Mouse (Mus musculus): ENCODE results near the gene Usp18. TPM values are rescaled to one million over a fixed set of nuclear protein-coding genes. Genes with fewer than 3 reads are reported as not detected.

The Usp18 gene
- polyA plus RNA-seq, 1 experiment = 4.3 TPM

GRCm38 (mm10) chr6:121299317-121299716 lies 53.6 kb downstream of the Usp18 start:
- TF ChIP-seq EP300 (IDR thresholded peaks at IDR 0.05; ENCODE audit: insufficient read depth, low read depth, low read length) = no peak
- TF ChIP-seq POLR2A (IDR thresholded peaks at IDR 0.05; ENCODE audit: insufficient read depth, low read length) = no peak
- no peak for TF ChIP-seq CTCF (IDR thresholded peaks at IDR 0.05; ENCODE audit: low read depth, low read length)
- Histone ChIP-seq H3K9ac (ENCODE audit: low read depth, poor library complexity, severe bottlenecking) (no peak overlapping the region), H3K27ac (ENCODE audit: insufficient read depth, low read length) (no peak overlapping the region), H3K27me3 (ENCODE audit: control insufficient read depth, insufficient read depth, low read length, poor library complexity, severe bottlenecking) (no peaks in the 10 kb centered on the region), H3K9me3 (replicated peaks; ENCODE audit: control insufficient read depth, insufficient read depth, low read length, poor library complexity, severe bottlenecking) (no peaks in the 10 kb centered on the region), H3K36me3 (ENCODE audit: control insufficient read depth, insufficient read depth, low read length, poor library complexity, severe bottlenecking) (no peaks in the 10 kb centered on the region), H3K4me3 (ENCODE audit: low read depth, low read length) (no peak overlapping the region), H3K4me1 (ENCODE audit: control insufficient read depth, insufficient read depth, low read length) (no peaks in the 10 kb centered on the region)

DNA sequence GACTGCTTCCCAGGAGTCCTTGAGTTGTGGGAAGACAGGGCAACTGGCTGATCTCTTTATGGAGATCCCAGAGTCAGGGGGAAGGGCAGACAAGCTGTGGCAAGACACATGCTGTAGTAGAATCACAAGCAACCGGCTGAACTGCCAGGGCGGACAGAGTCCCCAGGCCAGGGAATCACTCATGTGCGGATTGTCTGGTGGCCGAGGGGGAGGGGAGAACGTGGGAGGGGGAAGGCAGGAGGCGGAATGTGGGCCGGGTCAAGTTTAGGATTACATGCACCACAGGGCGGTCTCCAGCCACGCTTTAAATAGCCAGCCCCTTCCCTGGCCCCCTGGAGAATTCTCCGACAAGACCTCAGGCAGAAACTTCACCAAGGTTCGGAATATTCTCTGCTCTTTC lies 54.2 kb downstream of the Usp18 start, which contains the start of gene Slc6a13:
Gene Slc6a13, plus strand, starts transcription at position 274 of the 400 bp plus-strand sequence.
- Histone ChIP-seq H3K9me3 (replicated peaks; ENCODE audit: control insufficient read depth, insufficient read depth, low read length, poor library complexity, severe bottlenecking) (no peaks in the 10 kb centered on the region), H3K9ac (ENCODE audit: low read depth, poor library complexity, severe bottlenecking) (no peak within 1 kb of the TSS), H3K27ac (ENCODE audit: insufficient read depth, low read length) (no peak within 1 kb of the TSS), H3K36me3 (ENCODE audit: control insufficient read depth, insufficient read depth, low read length, poor library complexity, severe bottlenecking) (no peaks in the 10 kb centered on the region), H3K27me3 (ENCODE audit: control insufficient read depth, insufficient read depth, low read length, poor library complexity, severe bottlenecking) (no peaks in the 10 kb centered on the region), H3K4me3 (ENCODE audit: low read depth, low read length) (no peak within 1 kb of the TSS), H3K4me1 (ENCODE audit: control insufficient read depth, insufficient read depth, low read length) (no peaks in the 10 kb centered on the region)
- TF ChIP-seq EP300 (IDR thresholded peaks at IDR 0.05; ENCODE audit: insufficient read depth, low read depth, low read length) = no peak
- no peak for TF ChIP-seq POLR2A (IDR thresholded peaks at IDR 0.05; ENCODE audit: insufficient read depth, low read length)
- no peak for TF ChIP-seq CTCF (IDR thresholded peaks at IDR 0.05; ENCODE audit: low read depth, low read length)

DNA sequence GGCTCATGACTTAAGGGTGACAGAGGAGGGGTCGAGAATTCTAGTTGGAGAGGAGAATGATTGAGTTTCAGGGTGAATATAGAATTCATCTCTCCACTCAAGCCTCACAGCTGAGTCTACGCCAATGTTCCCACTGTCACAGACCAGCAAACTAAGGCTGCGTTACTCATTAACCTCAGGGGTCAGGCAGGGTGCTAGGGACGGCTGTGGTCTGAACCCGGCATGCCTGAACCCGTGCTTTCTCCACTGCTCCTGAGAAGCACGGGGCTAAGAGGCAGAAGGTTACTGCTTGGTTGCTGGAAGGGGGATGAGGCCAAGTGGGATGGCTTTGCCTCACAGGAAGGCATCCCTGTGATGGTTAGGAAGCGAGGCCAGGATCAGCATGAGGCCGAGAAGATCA lies 54.8 kb downstream of the Usp18 start:
- Histone ChIP-seq H3K36me3 (ENCODE audit: control insufficient read depth, insufficient read depth, low read length, poor library complexity, severe bottlenecking) (no peaks in the 10 kb centered on the region), H3K27me3 (ENCODE audit: control insufficient read depth, insufficient read depth, low read length, poor library complexity, severe bottlenecking) (no peaks in the 10 kb centered on the region), H3K9ac (ENCODE audit: low read depth, poor library complexity, severe bottlenecking) (no peak overlapping the region), H3K9me3 (replicated peaks; ENCODE audit: control insufficient read depth, insufficient read depth, low read length, poor library complexity, severe bottlenecking) (no peaks in the 10 kb centered on the region), H3K27ac (ENCODE audit: insufficient read depth, low read length) (no peak overlapping the region), H3K4me1 (ENCODE audit: control insufficient read depth, insufficient read depth, low read length) (no peaks in the 10 kb centered on the region), H3K4me3 (ENCODE audit: low read depth, low read length) (no peak overlapping the region)
- TF ChIP-seq POLR2A (IDR thresholded peaks at IDR 0.05; ENCODE audit: insufficient read depth, low read length) = no peak
- TF ChIP-seq EP300 (IDR thresholded peaks at IDR 0.05; ENCODE audit: insufficient read depth, low read depth, low read length) = no peak
- TF ChIP-seq CTCF (IDR thresholded peaks at IDR 0.05; ENCODE audit: low read depth, low read length) = no peak

- Histone ChIP-seq H3K4me1 (ENCODE audit: control insufficient read depth, insufficient read depth, low read length) (no peaks in the 10 kb centered on the region), H3K36me3 (ENCODE audit: control insufficient read depth, insufficient read depth, low read length, poor library complexity, severe bottlenecking) (no peaks in the 10 kb centered on the region), H3K27ac (ENCODE audit: insufficient read depth, low read length) (no peak overlapping the region), H3K4me3 (ENCODE audit: low read depth, low read length) (no peak overlapping the region), H3K27me3 (ENCODE audit: control insufficient read depth, insufficient read depth, low read length, poor library complexity, severe bottlenecking) (no peaks in the 10 kb centered on the region), H3K9ac (ENCODE audit: low read depth, poor library complexity, severe bottlenecking) (no peak overlapping the region), H3K9me3 (replicated peaks; ENCODE audit: control insufficient read depth, insufficient read depth, low read length, poor library complexity, severe bottlenecking) (no peaks in the 10 kb centered on the region)
- TF ChIP-seq CTCF (IDR thresholded peaks at IDR 0.05; ENCODE audit: low read depth, low read length) (no peak), EP300 (IDR thresholded peaks at IDR 0.05; ENCODE audit: insufficient read depth, low read depth, low read length) (no peak), POLR2A (IDR thresholded peaks at IDR 0.05; ENCODE audit: insufficient read depth, low read length) (no peak)
Measured at GRCm38 (mm10) chr6:121303466-121304220, 57.9 kb downstream of the Usp18 start.

DNA sequence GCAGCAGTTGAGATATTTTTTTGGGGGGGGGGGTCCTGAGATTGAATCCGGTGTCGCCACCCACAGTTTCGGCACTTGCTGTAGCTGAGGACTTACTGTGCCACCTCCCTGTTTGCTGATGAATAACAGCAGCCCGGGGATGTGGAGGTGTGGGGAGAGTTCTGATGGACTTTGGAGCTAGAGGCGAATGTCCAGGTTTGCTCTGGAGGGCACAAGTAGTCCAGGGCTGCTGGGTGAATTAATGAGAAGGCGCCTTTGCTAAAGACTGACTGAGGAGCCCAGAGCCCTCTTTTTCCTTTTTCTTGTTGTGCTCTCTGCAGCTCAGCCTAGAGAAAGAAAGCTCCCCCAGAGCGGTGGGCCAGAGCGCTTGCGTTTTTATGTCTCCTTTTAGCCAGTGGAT lies 58.9 kb downstream of the Usp18 start:
- Histone ChIP-seq H3K36me3 (ENCODE audit: control insufficient read depth, insufficient read depth, low read length, poor library complexity, severe bottlenecking) (no peaks in the 10 kb centered on the region), H3K27ac (ENCODE audit: insufficient read depth, low read length) (no peak overlapping the region), H3K9me3 (replicated peaks; ENCODE audit: control insufficient read depth, insufficient read depth, low read length, poor library complexity, severe bottlenecking) (no peaks in the 10 kb centered on the region), H3K9ac (ENCODE audit: low read depth, poor library complexity, severe bottlenecking) (no peak overlapping the region), H3K4me3 (ENCODE audit: low read depth, low read length) (no peak overlapping the region), H3K4me1 (ENCODE audit: control insufficient read depth, insufficient read depth, low read length) (no peaks in the 10 kb centered on the region), H3K27me3 (ENCODE audit: control insufficient read depth, insufficient read depth, low read length, poor library complexity, severe bottlenecking) (no peaks in the 10 kb centered on the region)
- TF ChIP-seq CTCF (IDR thresholded peaks at IDR 0.05; ENCODE audit: low read depth, low read length) = no peak
- no peak for TF ChIP-seq POLR2A (IDR thresholded peaks at IDR 0.05; ENCODE audit: insufficient read depth, low read length)
- TF ChIP-seq EP300 (IDR thresholded peaks at IDR 0.05; ENCODE audit: insufficient read depth, low read depth, low read length) = no peak

- H3K27me3 ChIP-seq (ENCODE audit: control insufficient read depth, insufficient read depth, low read length, poor library complexity, severe bottlenecking) = no peaks in the 10 kb centered on the region
- no peaks in the 10 kb centered on the region for H3K36me3 ChIP-seq (ENCODE audit: control insufficient read depth, insufficient read depth, low read length, poor library complexity, severe bottlenecking)
- H3K9me3 ChIP-seq (replicated peaks; ENCODE audit: control insufficient read depth, insufficient read depth, low read length, poor library complexity, severe bottlenecking) = no peaks in the 10 kb centered on the region
Measured at GRCm38 (mm10) chr6:121305571-121305970, 59.9 kb downstream of the Usp18 start.

More at GRCm38 (mm10) chr6:121305571-121305970, 59.9 kb downstream of the Usp18 start:
- TF ChIP-seq EP300 (IDR thresholded peaks at IDR 0.05; ENCODE audit: insufficient read depth, low read depth, low read length) (no peak), POLR2A (IDR thresholded peaks at IDR 0.05; ENCODE audit: insufficient read depth, low read length) (no peak), CTCF (IDR thresholded peaks at IDR 0.05; ENCODE audit: low read depth, low read length) (no peak)
- H3K9ac ChIP-seq (ENCODE audit: low read depth, poor library complexity, severe bottlenecking) = no peak overlapping the region
- no peak overlapping the region for H3K27ac ChIP-seq (ENCODE audit: insufficient read depth, low read length)
- H3K4me1 ChIP-seq (ENCODE audit: control insufficient read depth, insufficient read depth, low read length) = no peaks in the 10 kb centered on the region
- H3K4me3 ChIP-seq (ENCODE audit: low read depth, low read length) = no peak overlapping the region
